Mouse (Mus musculus) 3134 (cell line): Measurements from ENCODE around the gene Tox2.

Experiments
- DNase-seq: peaks from one replicate; pipeline ENCODE4 v3.0.0-alpha.2; 2011; ENCODE audit warnings: low spot score; ENCODE audit not compliant: insufficient read length; ENCODE audit errors: extremely low read depth

Tox2 gene

GRCm38 (mm10) chr2:163252645-163253044 lies 49.7 kb downstream of the Tox2 start:
- no peak for DNase-seq

DNA sequence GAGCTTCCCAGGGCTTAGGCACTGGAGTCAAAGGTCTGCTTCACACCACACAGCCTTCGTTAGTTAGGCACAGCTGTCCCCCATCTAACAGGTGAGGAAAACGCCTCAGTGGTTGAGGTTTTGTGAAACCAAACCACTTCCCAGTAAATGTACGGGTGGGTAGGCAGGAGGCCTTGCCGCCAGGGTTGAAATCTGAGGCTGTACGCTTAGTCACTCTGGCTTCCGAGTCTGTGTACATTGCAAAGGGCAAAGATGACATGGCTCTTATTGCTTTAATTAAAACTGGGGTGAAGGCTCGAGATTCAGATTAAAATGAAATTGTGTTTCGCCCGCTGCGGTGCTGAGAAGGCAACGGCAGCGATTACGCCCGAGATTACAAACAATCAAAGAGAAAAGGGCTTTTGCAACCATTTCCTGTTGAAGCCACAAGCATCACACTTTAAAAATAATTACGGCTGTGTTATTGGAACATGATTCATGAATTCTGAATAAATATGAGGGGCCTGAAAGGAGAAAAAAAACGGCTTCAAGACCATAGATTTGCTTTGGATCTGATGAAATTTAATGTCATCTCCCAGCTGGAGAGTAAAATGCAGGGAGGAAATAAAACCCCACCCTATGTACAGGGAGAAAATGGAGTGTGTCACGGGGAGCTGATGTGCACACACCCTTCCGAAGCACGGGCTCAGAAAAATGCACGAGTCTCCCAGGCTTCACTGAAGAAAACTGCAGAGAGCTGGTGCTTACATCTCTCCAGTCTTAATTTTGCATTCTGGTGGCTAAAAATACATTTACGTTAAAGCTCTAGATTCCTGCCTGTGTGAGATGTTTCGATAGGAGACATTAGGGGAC lies 50.5 kb downstream of the Tox2 start:
- DNase-seq = no peak

- no peak for DNase-seq
These were observed 51.3 kb downstream of the Tox2 start for GRCm38 (mm10) chr2:163254228-163254627.

- DNase-seq = no peak
These were observed 53.8 kb downstream of the Tox2 start for GRCm38 (mm10) chr2:163256765-163257164.

DNA sequence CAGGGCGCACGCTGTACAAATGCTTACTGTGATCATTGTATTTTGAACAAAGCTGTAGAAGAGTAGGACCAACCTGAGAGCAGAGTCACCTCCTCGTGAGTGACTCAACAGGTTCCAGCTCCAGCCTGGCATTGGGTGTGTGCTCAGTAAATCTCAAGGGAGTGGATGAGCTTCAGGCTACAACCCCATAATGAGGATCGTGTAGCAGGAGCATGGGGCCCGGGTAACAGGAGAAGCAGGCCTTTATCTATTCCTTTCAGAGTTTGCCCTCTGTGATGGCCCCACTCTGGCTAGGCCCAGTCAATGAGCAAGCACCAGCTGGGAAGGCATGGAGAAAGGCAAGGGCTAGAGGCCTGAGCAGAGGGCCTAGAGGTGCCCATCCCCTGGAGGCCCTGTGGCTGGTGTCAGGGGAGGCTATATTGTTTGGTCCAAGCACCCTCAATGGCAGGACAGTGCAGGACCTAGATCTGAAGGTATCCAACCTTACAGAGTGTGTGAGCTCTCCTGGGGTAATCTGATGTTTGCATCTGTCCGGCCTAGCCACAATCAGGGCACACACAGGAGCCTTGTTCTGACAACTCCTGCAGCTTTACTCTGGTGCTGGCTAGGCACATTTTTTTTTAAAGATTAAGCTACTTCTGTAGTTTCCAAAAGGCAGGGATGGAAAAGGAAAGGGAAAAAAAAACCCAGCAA lies 58.6 kb downstream of the Tox2 start:
- DNase-seq = no peak

DNA sequence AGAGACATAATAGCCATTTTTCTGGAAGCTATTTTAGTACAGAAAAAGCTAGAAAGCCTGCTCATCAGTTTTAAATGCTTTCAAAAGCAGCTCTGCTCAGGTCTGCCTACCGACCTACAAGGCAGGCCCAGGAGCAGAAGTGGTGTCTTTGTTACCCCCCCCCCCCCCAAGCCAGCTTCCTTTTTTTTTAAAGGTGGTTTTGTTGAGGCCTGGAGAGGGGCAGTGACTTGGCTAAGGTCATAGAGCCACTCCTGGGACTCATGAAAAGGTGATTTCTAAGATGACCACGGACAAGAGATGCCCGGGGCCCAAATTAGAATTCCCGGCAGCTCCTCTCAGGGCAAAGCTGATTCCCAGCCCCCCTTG lies 59.1 kb downstream of the Tox2 start:
- DNase-seq = no peak

DNA sequence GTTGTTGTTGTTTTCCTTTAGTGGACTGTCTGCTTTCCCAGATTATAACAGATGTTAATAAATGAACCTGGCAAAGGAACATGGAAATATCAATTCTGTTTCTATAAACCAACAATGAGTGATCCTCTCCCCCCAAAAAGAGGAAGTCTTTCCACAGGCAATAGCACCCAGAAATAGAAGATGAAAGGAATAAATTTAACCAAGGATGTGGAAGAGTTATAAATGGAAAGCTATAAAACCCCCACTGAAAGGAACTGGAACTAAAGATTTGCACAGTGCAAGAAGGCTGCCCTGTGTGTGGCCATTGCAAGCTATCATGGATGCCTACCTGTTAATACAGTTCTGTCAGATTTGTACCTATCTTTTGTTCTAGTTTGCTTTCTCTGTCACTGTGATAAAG lies 64.2 kb downstream of the Tox2 start:
- no peak for DNase-seq

DNA sequence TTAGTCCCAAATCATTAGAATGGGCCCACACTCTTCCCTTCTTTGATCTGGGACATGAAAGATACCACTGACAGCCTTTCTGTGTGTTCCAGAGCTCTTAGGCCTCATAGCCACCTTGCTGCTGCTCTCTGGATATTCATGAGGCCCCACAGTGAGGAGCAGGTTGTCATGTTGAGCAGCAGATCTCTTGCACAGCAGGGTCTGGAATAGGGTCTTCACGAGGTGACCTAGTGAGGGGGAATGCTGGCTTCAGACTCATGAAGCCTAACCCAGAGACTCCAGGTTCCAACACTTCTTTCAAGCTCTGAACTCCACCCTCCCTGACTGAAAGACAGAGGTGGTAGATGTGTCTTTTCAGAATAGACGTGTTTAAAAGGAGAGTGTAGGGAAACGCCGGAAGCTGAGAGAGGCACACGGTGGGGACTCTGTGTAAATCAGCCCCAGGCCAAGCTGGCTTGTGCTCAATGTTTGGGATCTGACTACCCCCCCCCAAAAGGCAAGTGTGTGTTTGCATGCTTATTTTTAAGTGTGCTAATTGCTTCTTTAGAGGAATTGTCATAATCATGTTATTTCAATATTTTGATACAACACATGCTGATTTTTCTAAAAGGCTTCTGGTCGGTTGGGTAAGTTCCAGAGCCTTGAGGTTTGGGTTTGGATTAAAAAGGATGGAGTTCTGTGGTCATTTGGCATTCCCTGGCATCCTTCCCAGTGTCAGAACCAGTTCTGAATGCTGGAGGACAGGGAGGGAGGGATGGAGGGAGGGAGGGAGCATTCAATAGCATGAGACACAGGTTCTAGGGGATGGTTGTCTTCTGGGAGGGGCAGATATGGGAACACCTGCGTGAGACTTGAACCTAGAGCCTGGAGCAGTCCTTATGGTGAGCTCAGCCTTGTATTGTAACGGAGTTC lies 68.9 kb downstream of the Tox2 start:
- DNase-seq = peak; percentile 53

GRCm38 (mm10) chr2:163273815-163274214 lies 70.9 kb downstream of the Tox2 start:
- no peak for DNase-seq

GRCm38 (mm10) chr2:163275986-163276385 lies 73.1 kb downstream of the Tox2 start:
- no peak for DNase-seq

DNA sequence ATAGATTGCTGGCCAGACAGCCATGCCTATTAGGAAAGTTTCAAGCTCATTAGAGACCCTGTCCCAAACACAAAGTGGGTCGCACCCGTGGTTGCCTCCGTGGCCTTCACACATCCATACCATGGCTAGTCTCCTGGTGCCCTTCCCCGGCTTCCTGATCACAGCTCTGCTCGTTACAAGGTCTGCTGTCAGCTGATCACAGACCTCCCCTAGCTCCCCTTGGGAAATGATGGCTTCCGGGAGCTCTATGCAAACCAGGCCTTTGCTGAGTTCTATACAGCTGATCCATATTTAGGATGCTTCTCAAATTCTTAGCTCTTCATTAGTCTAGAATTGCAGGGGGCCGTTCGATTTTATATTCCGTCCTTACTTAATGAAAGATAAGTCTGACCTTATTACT lies 75.1 kb downstream of the Tox2 start:
- DNase-seq = no peak

GRCm38 (mm10) chr2:163280636-163281322 lies 77.9 kb downstream of the Tox2 start:
- no peak for DNase-seq

- no peak for DNase-seq
These were observed 81.9 kb downstream of the Tox2 start for GRCm38 (mm10) chr2:163284856-163285255.

DNA sequence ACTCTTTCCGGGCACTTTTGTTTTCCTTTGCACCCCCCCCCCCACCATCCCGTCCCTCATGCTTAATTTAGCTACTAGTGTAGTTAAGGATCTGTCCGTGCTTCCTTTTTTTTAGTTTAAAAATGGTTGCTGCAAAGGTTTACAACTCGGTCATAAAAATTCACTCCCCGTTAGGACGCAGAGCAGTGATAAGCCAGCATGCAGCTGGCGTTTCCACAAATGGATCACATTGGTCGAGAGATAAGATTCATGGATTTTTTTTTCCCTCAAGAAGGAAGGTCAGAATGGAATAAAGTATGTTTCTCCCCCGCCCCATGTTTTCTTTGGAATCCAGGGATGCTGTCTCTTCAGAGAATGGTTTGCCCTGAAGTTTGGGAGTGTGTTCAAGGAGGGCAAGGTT lies 82.4 kb downstream of the Tox2 start:
- DNase-seq = no peak

DNA sequence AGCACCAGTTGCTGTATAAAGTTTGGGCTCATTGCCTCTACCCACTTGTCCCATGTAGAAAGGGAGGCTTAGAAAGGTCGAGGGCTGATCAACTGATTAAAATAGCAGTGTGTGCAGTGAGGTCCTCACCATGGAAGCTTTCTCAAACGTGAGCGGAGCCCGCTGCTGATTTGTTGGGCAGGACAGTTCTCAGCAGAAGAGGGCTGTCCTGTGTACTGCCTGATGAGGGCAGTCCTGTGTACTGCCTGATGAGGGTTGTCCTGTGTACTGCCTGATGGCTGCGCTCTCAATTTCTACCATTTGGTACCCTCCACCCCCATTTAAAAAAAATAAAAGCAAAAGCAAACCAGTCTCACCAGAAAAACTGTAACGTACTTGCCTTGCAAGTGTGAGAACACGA lies 82.8 kb downstream of the Tox2 start:
- DNase-seq = no peak

DNA sequence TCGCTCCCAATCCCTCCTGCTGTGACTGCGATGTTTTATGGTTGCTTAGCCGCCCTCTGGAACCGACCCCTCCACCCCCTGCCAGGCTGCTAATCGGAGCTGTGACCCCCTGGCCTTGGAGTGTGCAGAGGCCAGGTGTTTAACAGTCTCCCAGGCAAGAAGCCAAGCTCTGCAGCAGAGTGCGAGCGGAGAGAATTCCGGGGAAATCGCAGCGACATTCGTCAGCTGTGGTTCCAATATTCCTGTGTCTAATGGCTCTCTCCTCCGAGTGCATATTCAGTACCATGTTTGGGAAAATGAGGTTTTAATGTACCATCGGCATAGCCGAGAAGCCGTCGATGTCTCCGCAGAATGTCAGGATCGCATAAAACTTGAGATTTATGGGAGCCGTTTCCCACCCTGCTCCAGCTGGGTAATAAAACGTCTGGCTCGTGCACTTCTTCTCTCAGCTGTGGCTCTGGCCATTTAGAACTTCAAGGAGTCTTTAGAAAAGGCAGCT lies 86.0 kb downstream of the Tox2 start:
- DNase-seq = no peak

- DNase-seq = no peak
These were observed 94.2 kb downstream of the Tox2 start for GRCm38 (mm10) chr2:163296999-163297630.

- DNase-seq = no peak
These were observed 97.4 kb downstream of the Tox2 start for GRCm38 (mm10) chr2:163300069-163301060.

GRCm38 (mm10) chr2:163301641-163302040 lies 98.7 kb downstream of the Tox2 start:
- no peak for DNase-seq
